8 mouse cellular contexts compared by ENCODE assay signal in the genomic region with DNA sequence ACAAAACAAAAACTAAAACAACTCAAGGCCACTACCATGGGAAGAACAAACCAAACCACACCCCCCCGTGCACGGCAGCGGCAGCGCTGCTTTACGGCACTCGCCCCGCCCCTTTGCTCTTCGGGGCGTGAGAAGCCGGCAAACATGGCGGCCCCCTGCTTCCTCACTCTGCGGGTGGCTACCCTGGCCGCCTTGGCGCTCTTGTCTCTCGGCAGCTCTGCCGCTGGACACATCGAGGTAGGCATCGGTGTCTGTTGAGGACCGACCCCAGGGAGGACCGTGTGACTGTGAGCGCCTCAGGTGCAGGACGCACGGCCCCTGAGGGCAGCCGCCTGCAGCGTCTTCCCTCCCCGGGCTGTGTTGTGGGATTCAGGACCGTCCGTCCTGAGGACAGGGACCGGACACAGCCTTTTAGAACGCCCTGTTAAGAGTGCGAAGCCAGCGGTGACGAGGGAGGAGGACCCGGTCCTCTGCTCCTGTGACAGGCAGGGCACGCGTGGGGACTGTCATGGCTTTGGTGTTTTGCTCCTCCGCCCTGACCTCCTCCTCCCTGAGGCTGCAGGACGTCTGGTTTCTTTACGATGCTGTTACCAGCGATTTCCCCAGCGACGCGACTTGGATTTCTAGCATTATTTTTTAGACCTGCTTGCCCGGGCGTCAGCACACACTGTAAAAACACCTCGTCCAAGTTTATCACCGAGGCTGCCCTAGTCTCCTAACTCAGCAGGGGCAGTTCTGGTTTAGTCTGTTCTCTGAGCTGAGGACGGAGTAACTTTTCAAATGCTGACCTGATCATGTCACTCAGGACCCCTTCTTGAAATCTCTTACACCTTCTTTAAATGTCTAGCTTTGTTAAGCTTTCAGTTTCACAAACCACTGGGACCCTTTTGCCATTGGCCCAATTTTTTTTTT. TPM values are rescaled to one million over a fixed set of nuclear protein-coding genes. Genes with fewer than 3 reads are reported as not detected.
DNase-seq lines count a peak whose midpoint lies in the region; ATAC-seq and TF ChIP-seq lines count a peak whose summit lies in the region.

Pigk (plus strand) TSS at position 110 of the 912 bp plus-strand sequence.

- 0 out of 2 replicates have a peak, but pooled peaks cover 5% of the 10 kb centered on the region for H3K36me3 ChIP-seq in heart, embryonic 14.5 days (ENCODE audit: control insufficient read depth, insufficient read depth, low read length)
- H3K36me3 ChIP-seq in liver, embryonic 14.5 days (replicated peaks; ENCODE audit: control insufficient read depth, insufficient read depth, low read depth) = no peaks in the 10 kb centered on the region
- no peaks in the 10 kb centered on the region for H3K36me3 ChIP-seq in neural tube, embryonic 11.5 days (ENCODE audit: control insufficient read depth, insufficient read depth, low read length)
- H3K36me3 ChIP-seq in stomach, postnatal 0 days (ENCODE audit: control insufficient read depth, insufficient read depth, low read length) = no peaks in the 10 kb centered on the region

- peak; percentile 80 for ATAC-seq in heart, embryonic 14.5 days (ENCODE audit: insufficient number of reproducible peaks, insufficient read depth, low FRiP score, low read depth)
- ATAC-seq in liver, embryonic 14.5 days (ENCODE audit: insufficient read depth) = peak; percentile 87
- peak; percentile 93 for ATAC-seq in neural tube, embryonic 11.5 days (ENCODE audit: insufficient read depth, low FRiP score, low TSS enrichment)
- ATAC-seq in stomach, postnatal 0 days (ENCODE audit: low FRiP score, low TSS enrichment) = peak; percentile 89

- no peaks in the 10 kb centered on the region for H3K27me3 ChIP-seq in heart, embryonic 14.5 days (ENCODE audit: control insufficient read depth, insufficient read depth, low read length)
- H3K27me3 ChIP-seq in liver, embryonic 14.5 days (ENCODE audit: control insufficient read depth, insufficient read depth, low read length) = no peaks in the 10 kb centered on the region
- H3K27me3 ChIP-seq in neural tube, embryonic 11.5 days (ENCODE audit: control insufficient read depth, insufficient read depth, low read length) = no peaks in the 10 kb centered on the region
- no peaks in the 10 kb centered on the region for H3K27me3 ChIP-seq in stomach, postnatal 0 days (ENCODE audit: control insufficient read depth, insufficient read depth, low read length)

- peak within 1 kb of the TSS; percentile 87 for H3K4me2 ChIP-seq in heart, embryonic 14.5 days (ENCODE audit: low read length)
- peak within 1 kb of the TSS; percentile 74 for H3K4me2 ChIP-seq in liver, embryonic 14.5 days (ENCODE audit: low read depth)
- peak within 1 kb of the TSS; percentile 57 for H3K4me2 ChIP-seq in neural tube, embryonic 11.5 days (ENCODE audit: low read depth)
- H3K4me2 ChIP-seq in stomach, postnatal 0 days (replicated peaks; ENCODE audit: low read depth) = peak within 1 kb of the TSS; percentile 80

- no peaks in the 10 kb centered on the region for H3K4me1 ChIP-seq in brown adipose tissue, adult 24 weeks (ENCODE audit: control insufficient read depth, insufficient read depth, insufficient read length, low read length)
- peaks cover 0 to 5% of the 10 kb centered on the region in 2 experiments; a peak in 2 of 4 replicates for H3K4me1 ChIP-seq in heart, embryonic 14.5 days (ENCODE audit: control insufficient read depth in 2 of 2, insufficient read depth in 2 of 2, low read length in 2 of 2)
- H3K4me1 ChIP-seq in liver, embryonic 14.5 days (replicated peaks; ENCODE audit: control insufficient read depth in 2 of 2, insufficient read depth in 2 of 2, low read length in 1 of 2) = peaks cover 0 to 2% of the 10 kb centered on the region in 2 experiments; a peak in 2 of 4 replicates
- peaks cover 5% of the 10 kb centered on the region; the same call in 1 of the 2 replicates for H3K4me1 ChIP-seq in neural tube, embryonic 11.5 days (ENCODE audit: control insufficient read depth, insufficient read depth, low read length)
- H3K4me1 ChIP-seq in stomach, postnatal 0 days (replicated peaks; ENCODE audit: control insufficient read depth, insufficient read depth) = no peaks in the 10 kb centered on the region

- DNase-seq in CD4-positive, CD25-positive, alpha-beta regulatory T cell, adult 2 months (ENCODE audit: low read depth, low spot score) = peak; percentile 96
- peak; percentile 84 for DNase-seq in fibroblast of lung, adult 2 months (ENCODE audit: low read depth)
- DNase-seq in kidney, postnatal 25 days = peak; percentile 90 to 93
- DNase-seq in liver, embryonic 14.5 days (ENCODE audit: low read depth in 3 of 3, low spot score in 3 of 3) = peak; percentile 80 to 85 (median 80)
- DNase-seq in neural tube, embryonic 11.5 days (ENCODE audit: low spot score) = peak; percentile 94
- peak; percentile 95 for DNase-seq in stomach, postnatal 0 days (ENCODE audit: low spot score)

- TF ChIP-seq CTCF in liver, embryonic 14.5 days (IDR thresholded peaks at IDR 0.05; ENCODE audit: low read depth) = 0 out of 2 replicates have a peak, but pooled peaks have one; percentile 3
- no peak; the same call in 1 of the 2 replicates for TF ChIP-seq CTCF in stomach, postnatal 0 days (IDR thresholded peaks at IDR 0.05; ENCODE audit: low read depth)

- peak within 1 kb of the TSS; percentile 20; the same call in 1 of the 2 replicates for H3K27ac ChIP-seq in brown adipose tissue, adult 24 weeks (replicated peaks; ENCODE audit: low read depth, low read length)
- H3K27ac ChIP-seq in heart, embryonic 14.5 days (replicated peaks in 1 of 2; ENCODE audit: control insufficient read depth in 1 of 2, insufficient read depth in 1 of 2, low read depth in 2 of 2, low read length in 2 of 2) = no peak within 1 kb of the TSS; a peak in 1 of 4 replicates
- H3K27ac ChIP-seq in liver, embryonic 14.5 days = no peak within 1 kb of the TSS
- no peak within 1 kb of the TSS for H3K27ac ChIP-seq in neural tube, embryonic 11.5 days (ENCODE audit: low read depth, low read length)
- H3K27ac ChIP-seq in stomach, postnatal 0 days (replicated peaks) = no peak within 1 kb of the TSS

- peak within 1 kb of the TSS; percentile 88 for H3K9ac ChIP-seq in heart, embryonic 14.5 days (ENCODE audit: low read length)
- peak within 1 kb of the TSS; percentile 73 for H3K9ac ChIP-seq in liver, embryonic 14.5 days (replicated peaks)
- H3K9ac ChIP-seq in neural tube, embryonic 11.5 days (ENCODE audit: low read length) = peak within 1 kb of the TSS; percentile 85
- peak within 1 kb of the TSS; percentile 78 for H3K9ac ChIP-seq in stomach, postnatal 0 days (ENCODE audit: low read length)

- WGBS in heart, embryonic 14.5 days = under 1% methylated on average over 48 of the region's 48 CpGs
- WGBS in liver, embryonic 14.5 days (ENCODE audit: insufficient replicate concordance) = under 1% methylated on average over 48 of the region's 48 CpGs
- WGBS in neural tube, embryonic 11.5 days = under 1% methylated on average over 47 of the region's 48 CpGs
- under 1% methylated on average over 48 of the region's 48 CpGs for WGBS in stomach, postnatal 0 days

- H3K4me3 ChIP-seq in brown adipose tissue, adult 24 weeks (ENCODE audit: insufficient read depth, low read depth, low read length) = peak within 1 kb of the TSS; percentile 89
- H3K4me3 ChIP-seq in heart, embryonic 14.5 days (ENCODE audit: control insufficient read depth in 1 of 2, insufficient read depth in 1 of 2, low read depth in 1 of 2, low read length in 2 of 2) = peak within 1 kb of the TSS; percentile 97
- peak within 1 kb of the TSS; percentile 87 to 94 for H3K4me3 ChIP-seq in liver, embryonic 14.5 days (ENCODE audit: insufficient read depth in 1 of 2, low read depth in 2 of 2, low read length in 2 of 2)
- peak within 1 kb of the TSS; percentile 88 for H3K4me3 ChIP-seq in neural tube, embryonic 11.5 days (ENCODE audit: low read depth, low read length)
- H3K4me3 ChIP-seq in stomach, postnatal 0 days (ENCODE audit: low read depth, low read length) = peak within 1 kb of the TSS; percentile 83

- no peak for TF ChIP-seq EP300 in liver, embryonic 14.5 days (IDR thresholded peaks at IDR 0.05; ENCODE audit: low read depth)
- no peak for TF ChIP-seq EP300 in stomach, postnatal 0 days (optimal IDR thresholded peaks at IDR 0.05)

- H3K9me3 ChIP-seq in heart, embryonic 14.5 days (ENCODE audit: control insufficient read depth, low read length) = no peaks in the 10 kb centered on the region
- H3K9me3 ChIP-seq in liver, embryonic 14.5 days (ENCODE audit: control insufficient read depth, low read length) = no peaks in the 10 kb centered on the region
- no peaks in the 10 kb centered on the region for H3K9me3 ChIP-seq in neural tube, embryonic 11.5 days (ENCODE audit: control insufficient read depth, low read length)
- H3K9me3 ChIP-seq in stomach, postnatal 0 days (ENCODE audit: control insufficient read depth, low read length) = no peaks in the 10 kb centered on the region

RNA-seq across cellular contexts. Expression of gene Pigk, which starts in this region (rescaled TPM):
- polyA plus RNA-seq in brown adipose tissue, adult 24 weeks (2012; ENCODE audit: insufficient read depth, insufficient read length, missing spikeins) = 24.1 and 30.3 TPM in 2 replicates
- 37.9 and 44.3 TPM in 2 replicates for polyA plus RNA-seq in heart, embryonic 14.5 days (2014; fragmentation: Nextera tagmentation; extraction: Ambion mirVana)
- polyA plus RNA-seq in liver, embryonic 14.5 days (2012; rRNA removed) = 7.0 and 7.9 TPM in 2 replicates
- polyA plus RNA-seq in liver, embryonic 14.5 days (2014; fragmentation: Nextera tagmentation; extraction: Ambion mirVana) = 22.2 and 23.3 TPM in 2 replicates
- polyA plus RNA-seq in neural tube, embryonic 11.5 days (2014; fragmentation: Nextera tagmentation; extraction: Ambion mirVana) = 39.5 and 42.4 TPM in 2 replicates
- 36.8 and 40.9 TPM in 2 replicates for polyA plus RNA-seq in stomach, postnatal 0 days (2015; fragmentation: Nextera tagmentation; extraction: Ambion mirVana)
